In the genomic region with DNA sequence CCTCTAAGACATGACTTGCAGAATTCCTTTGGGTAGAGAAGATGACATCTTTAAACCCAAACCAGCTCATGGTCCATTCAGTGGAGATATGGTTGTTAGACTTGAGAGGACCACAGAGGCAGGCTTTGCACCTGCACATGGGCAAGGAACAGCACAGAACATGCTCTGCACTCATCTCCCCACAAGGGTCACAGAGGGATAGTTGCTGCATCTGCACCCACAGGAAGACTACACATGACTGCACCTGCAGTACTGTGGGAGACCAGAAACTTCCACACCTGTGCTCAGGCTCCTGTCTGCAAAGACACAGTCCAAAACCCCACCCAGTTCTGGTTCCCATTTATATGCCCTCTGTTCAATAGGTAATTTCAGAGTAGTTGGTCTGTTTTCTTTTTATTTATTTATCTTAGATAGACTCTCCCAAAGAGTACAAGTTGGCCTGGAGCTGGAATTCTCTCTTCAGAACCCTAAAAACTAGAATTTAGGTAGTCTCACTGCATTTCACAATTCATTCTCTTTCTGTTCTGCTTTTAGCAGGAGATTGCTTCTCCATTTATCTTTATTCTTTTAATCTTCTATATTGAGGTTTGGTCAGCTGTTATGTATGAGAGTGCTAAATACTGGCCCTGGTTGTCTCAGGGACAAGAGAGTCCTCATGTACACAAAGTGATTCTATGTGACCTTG, we compare ENCODE assay signal across 27 mouse cellular contexts.
DNase-seq lines count a peak whose midpoint lies in the region; TF ChIP-seq lines count a peak whose summit lies in the region.
"Had no signal": no experiment of that assay in that cellular context is flagged by ENCODE, and none has a peak within 500 bp of the region (broad histone marks: within the 10 kb centered on the region; RNA-seq: fewer than 3 reads in every experiment).

No protein-coding gene starts in this region.

- peaks cover 29% of the 10 kb centered on the region for H3K4me1 ChIP-seq in bone marrow macrophage, adult 2 months (ENCODE audit: control insufficient read depth, insufficient read depth, low read length)
- H3K4me1 ChIP-seq in megakaryocyte, embryonic 14.5 days = peaks cover 18% of the 10 kb centered on the region
- H3K4me1 ChIP-seq in thymus, adult 2 months (replicated peaks; ENCODE audit: control insufficient read depth, insufficient read depth, low read length) = peaks cover 2% of the 10 kb centered on the region; the same call in 1 of the 2 replicates
- H3K4me1 ChIP-seq: embryonic facial prominence, embryonic 12.5 days; heart, embryonic 13.5 days; hindbrain, embryonic 10.5 days; hindbrain, embryonic 15.5 days; liver, embryonic 13.5 days; midbrain, embryonic 12.5 days had no signal

- no peak for TF ChIP-seq CTCF in bone marrow macrophage, adult 2 months (IDR thresholded peaks at IDR 0.05; ENCODE audit: low read depth, low read length)
- no peak for TF ChIP-seq CTCF in thymus, adult 2 months (IDR thresholded peaks at IDR 0.05; ENCODE audit: borderline replicate concordance, control insufficient read depth, extremely low read depth, insufficient read depth, low read length, poor library complexity)

- no peak for TF ChIP-seq POLR2A in bone marrow macrophage, adult 2 months (IDR thresholded peaks at IDR 0.05; ENCODE audit: borderline replicate concordance, low read depth, low read length)
- TF ChIP-seq POLR2A in thymus, adult 2 months (IDR thresholded peaks at IDR 0.05; ENCODE audit: control insufficient read depth, extremely low read depth, insufficient read depth, low read length, poor library complexity) = no peak

- DNase-seq in thymus, adult 2 months = peak; percentile 18
- peak; percentile 8 to 48 for DNase-seq in thymus, postnatal 36 days
- no peak for DNase-seq in adrenal gland, postnatal 14 days
- no peak for DNase-seq in urinary bladder, adult 2 months (ENCODE audit: low spot score)
- no peak for DNase-seq in urinary bladder, adult 18-20 months (ENCODE audit: low spot score in 2 of 2)
- DNase-seq: adrenal gland, adult 2 months; cerebellum, adult 8-10 months; cerebellum, postnatal 36 days; embryo, embryonic 11 days; gastrocnemius, adult 2 months; gastrocnemius, postnatal 36 days; heart, postnatal 10 days; kidney, adult 11 months; kidney, postnatal 4 days; layer of hippocampus, postnatal 36 days; left cerebral cortex, postnatal 4 days; liver, embryonic 13.5 days; lung, adult 18-20 months; right cerebral cortex, postnatal 14 days; spleen, adult 18-20 months had no signal

- H3K36me3 ChIP-seq in megakaryocyte, embryonic 14.5 days (replicated peaks; ENCODE audit: low read length) = no peaks in the 10 kb centered on the region
- H3K36me3 ChIP-seq in thymus, adult 2 months (ENCODE audit: control insufficient read depth, insufficient read depth, low read length) = no peaks in the 10 kb centered on the region
- H3K36me3 ChIP-seq: embryonic facial prominence, embryonic 12.5 days; heart, embryonic 13.5 days; hindbrain, embryonic 10.5 days; hindbrain, embryonic 15.5 days; liver, embryonic 13.5 days; midbrain, embryonic 12.5 days had no signal

- H3K9me3 ChIP-seq in megakaryocyte, embryonic 14.5 days = no peaks in the 10 kb centered on the region
- H3K9me3 ChIP-seq: embryonic facial prominence, embryonic 12.5 days; heart, embryonic 13.5 days; hindbrain, embryonic 10.5 days; hindbrain, embryonic 15.5 days; liver, embryonic 13.5 days; midbrain, embryonic 12.5 days had no signal

- no peaks in the 10 kb centered on the region for H3K27me3 ChIP-seq in megakaryocyte, embryonic 14.5 days (replicated peaks)
- H3K27me3 ChIP-seq in thymus, adult 2 months (ENCODE audit: control insufficient read depth, insufficient read depth, low read length) = no peaks in the 10 kb centered on the region
- H3K27me3 ChIP-seq: embryonic facial prominence, embryonic 12.5 days; heart, embryonic 13.5 days; hindbrain, embryonic 15.5 days; liver, embryonic 13.5 days; midbrain, embryonic 12.5 days had no signal

- no peak overlapping the region for H3K4me3 ChIP-seq in bone marrow macrophage, adult 2 months (ENCODE audit: insufficient read depth, low read length)
- peak overlapping the region; percentile 53 for H3K4me3 ChIP-seq in megakaryocyte, embryonic 14.5 days (replicated peaks)
- no peak overlapping the region for H3K4me3 ChIP-seq in thymus, adult 2 months (ENCODE audit: control insufficient read depth, insufficient read depth, low read length)
- H3K4me3 ChIP-seq: embryonic facial prominence, embryonic 12.5 days; gastrocnemius, adult 2 months; heart, embryonic 13.5 days; hindbrain, embryonic 10.5 days; hindbrain, embryonic 15.5 days; liver, embryonic 13.5 days; midbrain, embryonic 12.5 days had no signal

- peak overlapping the region; percentile 40; the same call in 1 of the 2 replicates for H3K27ac ChIP-seq in bone marrow macrophage, adult 2 months (ENCODE audit: insufficient read depth, low read depth, low read length)
- no peak overlapping the region for H3K27ac ChIP-seq in thymus, adult 2 months (ENCODE audit: control insufficient read depth, insufficient read depth, low read length)
- H3K27ac ChIP-seq: embryonic facial prominence, embryonic 12.5 days; gastrocnemius, adult 2 months; heart, embryonic 13.5 days; hindbrain, embryonic 10.5 days; hindbrain, embryonic 15.5 days; liver, embryonic 13.5 days; midbrain, embryonic 12.5 days had no signal

Comparison
In these comparisons a context has a peak if more than half of its experiments do, and no peak if none do; other contexts are left out.
1. DNase-seq: peak in thymus, adult 2 months (single experiment) and thymus, postnatal 36 days (2 of 2); none in adrenal gland, postnatal 14 days (single experiment), urinary bladder, adult 2 months (single experiment) and urinary bladder, adult 18-20 months (0 of 2).